Mouse (Mus musculus): ENCODE measurements around the gene B4galt5.

B4galt5 gene

DNA sequence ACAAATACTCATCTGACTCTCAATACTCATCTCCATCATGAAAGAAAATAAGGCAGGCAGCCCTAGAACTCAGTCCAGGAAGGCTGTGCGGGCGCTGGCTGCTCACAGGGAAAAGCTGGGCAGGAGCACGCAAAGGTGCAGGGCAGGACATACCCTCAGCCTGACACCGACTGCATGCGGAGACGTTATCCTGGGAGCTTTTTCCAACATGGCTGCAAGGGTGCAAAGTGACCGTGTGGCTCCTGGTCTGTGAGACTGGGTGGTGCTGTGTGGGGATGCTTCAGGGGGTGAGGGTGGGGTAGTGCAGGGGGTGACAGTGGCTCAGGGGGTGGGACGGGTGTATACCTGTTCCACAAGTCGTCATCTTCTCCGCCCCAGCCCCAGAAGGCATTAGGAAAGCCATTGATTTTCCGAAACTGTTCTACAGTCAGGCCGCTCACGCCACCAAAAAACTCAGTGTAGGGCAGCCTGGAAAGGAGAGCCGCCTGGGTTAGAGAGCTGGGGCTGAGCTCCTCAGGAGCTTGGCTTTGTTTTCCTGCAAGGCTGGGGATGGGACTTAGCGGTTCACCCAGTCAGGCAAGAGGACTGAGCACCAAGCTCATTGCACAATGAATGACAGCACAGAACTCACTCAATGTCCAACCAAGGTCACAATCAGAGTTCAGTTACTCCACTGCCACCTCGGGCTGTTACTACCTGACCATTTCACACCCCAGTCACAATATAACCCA, 44.2 kb downstream of the B4galt5 start:
- in situ Hi-C loops (cut with MboI, MseI), result no loop called here

DNA sequence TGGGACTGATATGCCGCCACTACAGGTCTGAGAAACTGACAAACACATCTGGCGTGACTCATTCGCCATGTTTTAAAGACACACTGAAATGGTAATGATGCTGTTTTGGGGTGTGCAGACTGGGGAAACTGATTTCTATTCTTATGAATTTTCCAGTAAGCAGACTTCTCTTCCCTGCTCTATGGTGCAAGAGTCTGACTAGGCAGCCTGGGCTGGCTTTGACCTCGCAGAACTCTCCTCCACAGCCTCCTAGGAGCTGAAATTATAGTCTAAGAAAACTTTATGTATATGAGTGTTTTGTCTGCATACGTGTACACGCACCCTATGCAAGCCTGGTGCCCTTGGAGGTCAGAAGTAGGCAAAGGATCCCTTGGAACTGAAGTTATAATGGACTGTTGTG, 45.2 kb downstream of the B4galt5 start:
- in situ Hi-C loops (cut with MboI, MseI), result no loop called here

DNA sequence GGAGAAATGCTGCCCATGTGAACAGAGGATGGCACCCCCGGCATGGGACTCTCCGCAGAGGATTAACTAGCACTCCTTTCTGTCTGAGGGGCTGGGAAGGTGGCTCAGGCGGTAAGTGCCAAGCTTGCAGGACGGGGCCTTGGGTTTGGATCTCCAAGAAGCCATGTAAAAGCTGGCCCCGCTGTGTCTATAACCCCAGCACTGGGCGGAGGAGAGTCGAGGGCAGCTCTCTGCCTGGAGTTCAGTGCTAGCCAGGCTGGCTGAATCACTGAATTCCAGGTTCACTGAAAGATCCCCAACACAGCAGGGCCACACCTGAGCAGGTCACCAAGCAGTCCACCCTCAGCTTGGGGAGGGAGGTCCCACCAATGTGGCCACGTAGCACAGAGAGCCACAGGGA, 45.8 kb downstream of the B4galt5 start:
- in situ Hi-C loops (cut with MboI, MseI), result no loop called here

DNA sequence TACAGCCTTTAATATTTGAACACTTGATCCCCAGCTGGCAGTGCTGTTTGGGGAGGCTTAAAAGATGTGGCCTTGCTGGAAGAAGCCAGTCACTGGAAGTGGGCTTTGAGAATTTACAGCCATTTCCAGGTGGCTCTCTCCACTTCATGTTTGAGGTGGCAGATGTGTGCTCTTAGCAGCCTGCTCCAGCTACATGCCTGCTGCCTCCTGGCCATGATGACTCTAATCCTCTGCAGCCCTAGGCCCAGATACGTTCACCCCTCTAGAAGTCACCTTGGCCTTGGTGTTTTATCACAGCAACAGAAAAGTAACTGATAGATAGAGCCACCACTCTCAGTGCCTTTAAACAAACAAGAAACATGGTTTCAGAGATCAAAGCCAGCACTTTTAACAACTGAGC, 46.3 kb downstream of the B4galt5 start:
- in situ Hi-C loops (cut with MboI, MseI), result no loop called here

DNA sequence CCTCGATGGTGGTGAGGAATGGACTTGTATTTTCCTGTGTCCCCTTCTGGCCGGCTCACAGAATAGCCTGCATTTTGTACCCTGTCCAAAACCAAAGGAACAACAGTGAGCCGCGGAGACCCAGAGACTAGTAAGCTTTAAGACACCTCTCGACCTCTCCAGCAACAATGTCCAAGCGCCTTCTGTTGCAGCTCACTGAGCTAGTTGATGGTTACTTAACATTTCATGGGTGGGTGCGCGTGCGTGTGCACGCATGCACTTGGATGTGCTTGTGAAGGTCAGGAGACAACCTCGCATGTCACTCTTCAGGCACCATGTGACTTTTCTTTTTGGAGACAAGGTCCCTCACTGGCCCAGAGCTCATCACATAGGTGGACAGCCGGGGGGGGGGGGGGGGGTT, 47.0 kb downstream of the B4galt5 start:
- in situ Hi-C loops (cut with MboI, MseI), result no loop called here

DNA sequence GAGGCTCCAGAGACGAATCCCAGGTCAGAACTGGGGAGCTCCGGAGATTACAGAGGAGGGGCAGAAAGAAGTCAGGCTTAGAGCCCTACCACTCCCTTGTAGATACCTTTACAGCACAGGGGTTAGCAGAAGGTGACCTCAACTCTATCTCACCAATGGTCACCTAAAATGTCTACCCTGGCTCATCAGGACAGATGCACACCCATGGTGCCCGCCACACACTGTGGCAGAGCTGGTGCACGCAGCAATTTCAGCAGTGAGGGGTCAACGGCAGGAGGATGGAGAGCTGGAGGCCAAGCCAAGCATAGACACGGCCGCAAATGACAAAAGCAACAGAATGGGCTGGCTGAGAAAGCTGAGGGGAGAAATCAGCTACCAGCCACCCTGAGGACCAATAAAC, 47.4 kb downstream of the B4galt5 start:
- in situ Hi-C loops (cut with MboI, MseI), result no loop called here

DNA sequence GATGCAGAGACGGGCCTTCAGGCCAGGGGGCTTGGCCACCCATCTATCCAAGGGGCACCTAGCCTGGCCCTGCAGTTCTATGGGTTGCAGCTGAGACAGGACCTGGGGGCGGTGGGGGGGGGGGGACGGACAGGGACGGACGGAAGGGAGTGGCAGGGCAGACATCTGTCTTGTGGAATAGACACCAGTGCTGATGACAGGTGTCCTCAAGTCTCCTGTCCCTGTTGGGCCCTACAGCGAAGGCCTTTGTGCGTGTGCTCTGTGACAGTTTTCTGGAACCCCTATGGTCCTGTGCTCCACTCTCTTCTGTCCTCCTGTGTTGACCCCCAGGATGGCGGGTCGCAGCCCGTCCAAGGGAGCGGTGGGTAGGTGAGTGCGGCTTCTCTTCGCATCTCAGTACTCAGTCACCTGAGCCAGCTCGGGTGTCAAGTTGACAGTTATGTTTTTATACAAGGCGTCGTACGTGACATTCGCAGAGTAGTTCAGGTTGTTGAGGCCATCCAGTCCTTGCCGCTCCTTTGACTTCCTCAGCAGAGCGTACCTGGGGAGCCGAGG, 48.0 kb downstream of the B4galt5 start:
- in situ Hi-C loops (cut with MboI, MseI), result no loop called here

DNA sequence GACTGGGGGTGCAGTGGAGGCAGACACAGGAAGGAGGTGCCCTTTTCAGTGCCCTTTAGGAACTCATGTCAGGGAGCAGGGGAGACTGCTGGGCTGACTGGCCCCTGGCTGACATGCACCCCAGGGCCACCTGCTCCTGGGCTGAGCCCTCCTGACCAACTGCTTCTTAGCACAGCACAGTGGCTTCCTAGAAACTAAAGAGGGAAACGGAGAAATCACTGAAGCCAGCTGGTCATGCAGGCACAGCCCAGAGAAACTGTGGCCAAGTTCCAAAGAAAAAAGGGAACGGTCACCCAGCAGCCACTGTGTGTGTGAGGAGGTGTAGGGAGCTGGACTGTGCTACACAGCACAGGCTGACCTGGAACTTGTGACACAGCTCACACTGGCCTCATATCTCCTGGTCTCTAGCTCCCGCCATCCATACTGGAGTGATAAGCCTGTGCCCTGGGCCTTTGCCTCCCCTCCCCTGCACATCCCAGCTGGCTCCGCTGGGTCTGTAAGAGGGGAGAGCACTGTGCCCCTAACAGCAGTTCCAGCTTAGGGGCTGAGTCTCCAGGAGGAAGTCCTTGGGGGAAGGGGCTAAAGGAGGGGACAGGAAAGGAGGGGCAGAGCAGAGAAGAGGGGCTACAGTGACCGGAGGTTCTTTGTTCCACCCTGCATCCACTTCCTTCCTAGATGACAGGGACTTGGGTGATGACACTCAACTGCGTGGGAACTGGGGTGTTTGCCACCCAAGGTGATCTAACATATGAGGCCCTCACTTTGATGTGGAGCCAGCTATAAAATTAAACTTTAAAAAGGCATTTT, 48.9 kb downstream of the B4galt5 start:
- in situ Hi-C loops (cut with MboI, MseI), result no loop called here

DNA sequence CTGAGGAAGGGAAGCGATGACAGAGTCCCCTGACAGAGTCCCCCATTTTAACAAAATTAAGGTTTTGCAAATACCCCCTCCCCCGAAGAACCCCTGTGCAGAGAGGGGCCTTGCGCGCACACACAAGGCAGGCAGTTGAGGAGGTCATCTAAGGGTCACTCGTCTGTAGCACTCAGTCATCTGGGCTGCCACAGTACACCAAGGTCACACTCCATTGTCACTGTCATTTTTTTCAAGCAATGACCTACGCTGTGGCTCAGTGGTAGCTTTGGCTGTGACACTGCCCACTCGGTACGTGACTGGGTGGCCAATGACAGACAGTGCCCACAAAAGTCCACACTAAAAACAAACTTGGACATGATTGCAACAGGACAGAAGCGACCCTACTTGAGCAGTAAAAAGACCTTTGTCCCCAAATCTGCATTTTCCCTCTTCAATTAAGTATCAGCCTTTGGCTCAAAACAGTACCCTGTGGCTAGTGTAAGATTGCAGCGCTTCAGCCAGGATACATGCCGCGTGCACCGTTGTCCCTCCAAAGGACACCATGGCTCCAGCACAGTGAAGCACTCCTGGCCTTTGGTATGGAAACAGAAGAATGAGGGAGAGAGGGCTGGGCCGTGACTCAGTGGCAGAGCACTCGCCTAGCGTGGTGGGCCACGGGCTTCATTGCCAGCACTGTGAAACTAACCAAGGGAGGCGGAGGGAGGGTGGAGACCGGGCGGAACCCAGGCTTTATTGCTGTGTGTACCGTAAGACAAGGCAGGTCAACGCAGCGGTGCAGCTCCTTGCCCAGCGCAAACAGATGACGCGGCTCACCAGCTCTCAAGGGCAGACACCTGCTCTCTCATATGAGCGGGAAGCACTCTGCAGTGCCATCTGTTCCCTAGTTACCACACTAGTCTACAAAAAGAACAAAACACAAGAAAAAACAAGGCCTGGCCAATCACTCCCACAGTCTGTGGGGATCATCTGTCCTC, 50.0 kb downstream of the B4galt5 start:
- in situ Hi-C loops (cut with MboI, MseI), result no loop called here

DNA sequence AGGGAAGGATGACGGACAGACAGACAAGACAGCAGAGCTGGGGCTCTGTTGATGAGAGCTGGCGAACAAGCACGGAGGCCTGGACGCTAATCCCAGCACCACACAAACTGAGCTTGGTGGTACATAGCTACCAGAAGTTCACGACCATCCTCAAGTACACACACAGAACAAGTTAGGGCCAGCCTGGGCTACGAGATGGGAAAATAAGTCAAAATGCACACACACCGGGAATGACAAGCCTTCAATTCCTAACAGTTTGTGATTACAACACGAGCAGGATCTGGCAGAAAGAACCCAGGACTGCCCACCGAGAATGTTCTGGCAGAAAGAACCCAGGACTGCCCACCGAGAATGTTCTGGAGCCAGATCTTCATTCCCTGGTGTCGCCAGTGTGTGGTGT, 51.0 kb downstream of the B4galt5 start:
- in situ Hi-C loops (cut with MboI, MseI), result no loop called here

DNA sequence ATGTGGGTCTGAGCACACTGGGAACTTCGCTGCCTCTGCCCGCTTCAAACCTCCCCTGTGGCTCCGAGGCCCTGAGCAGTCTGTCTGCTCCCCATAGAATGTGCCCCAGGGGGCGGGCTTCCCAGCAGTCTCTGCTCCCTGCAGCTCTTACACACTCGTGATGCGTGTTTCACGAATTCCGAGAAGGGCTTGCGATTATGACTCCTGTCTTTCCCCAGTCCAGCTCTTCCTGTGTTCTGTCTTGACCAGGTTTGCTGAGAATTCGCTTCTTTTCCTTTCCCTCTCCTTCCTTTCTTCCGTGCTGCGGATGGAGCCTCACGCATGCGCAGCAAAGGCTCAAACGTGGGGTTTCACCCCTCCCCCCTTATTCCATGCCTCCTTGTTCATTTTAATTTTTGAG, 54.1 kb downstream of the B4galt5 start:
- in situ Hi-C loops (cut with MboI, MseI), result no loop called here

DNA sequence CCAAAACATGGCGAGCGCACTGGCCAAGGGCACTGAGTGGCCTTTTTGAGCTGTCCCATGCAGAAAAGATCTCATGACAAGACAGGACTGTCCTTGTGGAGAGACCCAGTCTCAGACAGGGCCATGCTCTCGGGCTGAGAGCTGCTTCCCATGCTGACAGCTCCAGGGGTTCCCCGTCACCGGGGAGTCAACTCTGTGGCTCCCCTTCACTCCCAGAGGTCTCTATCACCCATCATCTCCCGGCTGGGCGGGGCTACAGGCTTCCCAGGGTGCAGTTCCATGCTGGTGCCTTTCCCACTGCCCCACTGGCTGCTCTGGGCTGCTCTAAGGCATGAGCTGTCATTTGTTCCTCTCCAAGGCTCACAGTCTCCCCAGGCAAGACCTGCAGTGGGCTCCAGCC, 54.8 kb downstream of the B4galt5 start:
- in situ Hi-C loops (cut with MboI, MseI), result no loop called here

DNA sequence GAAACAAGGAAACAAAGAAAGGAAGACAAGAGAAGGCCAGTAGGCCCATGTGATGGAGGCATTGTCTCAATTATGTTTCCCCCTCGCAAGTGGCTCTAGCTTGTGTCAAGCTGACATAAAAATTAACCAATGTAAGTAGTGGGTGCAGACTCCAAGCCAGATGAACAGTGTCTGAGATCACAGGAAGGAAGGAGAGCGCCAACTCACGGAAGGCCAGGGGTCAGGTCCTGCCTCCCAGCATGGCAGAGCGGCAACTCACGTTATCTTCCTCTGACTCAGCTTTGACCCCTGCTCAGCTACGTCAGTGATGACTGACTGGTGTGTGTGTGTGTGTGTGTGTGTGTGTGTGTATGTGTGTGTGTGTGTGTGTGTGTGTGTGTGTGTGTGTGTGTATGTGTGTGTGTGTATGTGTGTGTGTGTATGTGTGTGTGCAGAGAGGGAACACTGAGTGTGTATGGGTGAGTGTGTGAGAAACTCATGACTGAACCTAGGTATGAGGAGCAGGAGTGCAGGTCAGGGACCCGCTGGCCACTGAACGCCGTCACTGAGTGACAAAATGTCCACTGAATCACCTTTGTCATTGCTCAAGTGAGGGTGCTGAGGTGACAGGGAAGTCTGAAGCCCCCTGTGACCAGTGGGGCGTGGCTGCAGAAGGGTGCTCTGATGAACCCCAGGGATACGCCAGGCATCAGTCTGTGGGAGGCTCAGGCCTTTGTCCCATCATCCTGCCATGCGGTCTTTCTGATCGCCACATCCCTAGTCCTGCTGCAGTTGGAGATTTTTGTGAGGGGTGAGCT, 55.5 kb downstream of the B4galt5 start:
- in situ Hi-C loops (cut with MboI, MseI), result no loop called here

DNA sequence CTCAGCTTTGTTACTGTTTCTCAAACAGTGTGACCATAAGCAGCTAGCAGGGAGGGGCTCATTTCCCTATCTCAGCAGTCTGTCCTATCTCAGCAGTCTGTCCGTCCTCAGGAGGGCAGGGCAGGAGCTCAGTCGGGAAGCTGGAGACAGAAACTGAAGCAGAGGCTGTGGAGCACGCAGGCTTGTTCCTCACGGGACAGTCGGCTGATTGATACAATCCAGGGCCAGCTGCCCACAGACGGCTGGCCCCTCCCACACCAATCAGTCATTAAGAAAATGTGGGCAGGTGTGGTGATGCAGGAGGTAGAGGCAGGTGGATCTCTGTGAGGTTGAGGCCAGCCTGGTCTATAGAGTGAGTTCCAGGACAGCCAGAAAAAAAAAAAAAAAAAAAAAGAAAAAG, 56.1 kb downstream of the B4galt5 start:
- in situ Hi-C loops (cut with MboI, MseI), result no loop called here

DNA sequence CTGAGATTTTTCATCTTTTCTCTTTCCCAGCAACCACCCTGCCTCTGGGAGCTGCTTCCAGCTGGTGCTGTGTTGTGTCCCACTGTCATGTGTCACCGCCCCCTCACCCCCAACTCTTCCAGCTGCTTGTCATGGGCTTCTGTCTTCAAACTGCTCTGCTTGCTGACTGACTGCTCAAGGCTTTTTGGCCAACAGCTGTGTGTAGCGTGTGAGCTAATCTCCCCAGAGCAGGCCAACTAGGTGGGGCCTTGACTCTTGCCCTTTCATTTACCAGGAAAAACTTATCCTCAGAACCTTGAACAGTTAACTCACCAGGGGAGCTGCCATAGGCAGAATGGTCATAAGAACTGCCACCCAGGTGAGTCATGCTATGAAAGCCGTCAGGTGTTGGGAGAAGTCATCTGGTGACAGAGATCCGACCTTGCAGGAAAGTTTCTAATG, 56.8 kb downstream of the B4galt5 start:
- in situ Hi-C loops (cut with MboI, MseI), result no loop called here

DNA sequence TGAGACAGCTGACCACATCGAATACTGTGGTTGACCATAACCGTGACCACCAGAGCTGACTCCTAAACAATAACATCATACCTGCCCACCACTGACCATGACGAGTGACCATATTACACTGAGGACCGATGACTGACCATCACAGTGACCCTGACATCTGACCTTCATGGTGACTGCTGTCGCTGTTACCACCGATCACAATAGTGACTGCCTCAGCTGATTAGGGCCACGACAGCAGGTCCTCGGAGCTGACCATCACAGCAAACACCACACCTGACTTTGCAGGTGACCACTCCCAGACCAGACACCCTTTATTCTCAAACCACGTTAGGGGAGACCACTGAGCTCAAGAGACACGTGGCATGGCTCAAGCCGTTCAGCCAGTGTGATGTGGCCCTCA, 57.3 kb downstream of the B4galt5 start:
- in situ Hi-C loops (cut with MboI, MseI), result no loop called here

DNA sequence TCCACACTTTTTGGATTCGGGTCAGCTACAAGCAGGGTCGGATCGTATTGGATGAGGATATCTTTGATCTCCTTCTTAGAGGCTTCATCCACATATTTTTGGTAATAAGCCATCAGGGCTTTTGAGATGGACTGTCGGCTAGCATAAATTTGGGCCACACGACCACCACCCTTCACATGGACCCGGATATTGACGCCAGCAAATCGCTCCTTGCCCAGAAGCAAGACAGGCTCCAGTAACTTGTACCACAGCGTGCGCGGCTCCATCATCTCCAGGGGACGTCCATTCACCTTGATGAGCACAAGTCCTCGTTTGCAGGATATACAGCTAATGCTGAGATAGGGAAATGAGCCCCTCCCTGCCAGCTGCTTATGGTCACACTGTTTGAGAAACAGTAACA, 67.5 kb downstream of the B4galt5 start:
- in situ Hi-C loops (cut with MboI, MseI), result loop anchor here (10.0 kb wide), 1 partner anchor 133 kb away; no protein-coding TSS in a partner anchor

DNA sequence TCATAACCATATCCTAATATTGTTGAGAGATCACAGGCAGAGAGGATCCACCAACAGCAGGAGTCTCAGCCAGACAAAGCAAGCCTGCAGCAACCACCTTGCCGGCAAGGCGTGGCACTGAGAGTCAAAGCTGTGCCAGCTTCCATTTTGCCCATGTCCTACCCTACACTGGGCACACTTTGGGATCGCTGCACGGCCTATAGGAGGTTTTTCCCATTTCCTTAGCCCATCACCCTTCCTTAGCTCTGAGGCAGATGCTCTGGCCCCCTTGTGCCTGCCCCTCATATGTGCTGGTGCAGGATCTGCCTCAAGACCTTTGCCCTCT, 68.0 kb downstream of the B4galt5 start:
- in situ Hi-C loops (cut with MboI, MseI), result loop anchor here (10.0 kb wide), 1 partner anchor 134 kb away; no protein-coding TSS in a partner anchor

DNA sequence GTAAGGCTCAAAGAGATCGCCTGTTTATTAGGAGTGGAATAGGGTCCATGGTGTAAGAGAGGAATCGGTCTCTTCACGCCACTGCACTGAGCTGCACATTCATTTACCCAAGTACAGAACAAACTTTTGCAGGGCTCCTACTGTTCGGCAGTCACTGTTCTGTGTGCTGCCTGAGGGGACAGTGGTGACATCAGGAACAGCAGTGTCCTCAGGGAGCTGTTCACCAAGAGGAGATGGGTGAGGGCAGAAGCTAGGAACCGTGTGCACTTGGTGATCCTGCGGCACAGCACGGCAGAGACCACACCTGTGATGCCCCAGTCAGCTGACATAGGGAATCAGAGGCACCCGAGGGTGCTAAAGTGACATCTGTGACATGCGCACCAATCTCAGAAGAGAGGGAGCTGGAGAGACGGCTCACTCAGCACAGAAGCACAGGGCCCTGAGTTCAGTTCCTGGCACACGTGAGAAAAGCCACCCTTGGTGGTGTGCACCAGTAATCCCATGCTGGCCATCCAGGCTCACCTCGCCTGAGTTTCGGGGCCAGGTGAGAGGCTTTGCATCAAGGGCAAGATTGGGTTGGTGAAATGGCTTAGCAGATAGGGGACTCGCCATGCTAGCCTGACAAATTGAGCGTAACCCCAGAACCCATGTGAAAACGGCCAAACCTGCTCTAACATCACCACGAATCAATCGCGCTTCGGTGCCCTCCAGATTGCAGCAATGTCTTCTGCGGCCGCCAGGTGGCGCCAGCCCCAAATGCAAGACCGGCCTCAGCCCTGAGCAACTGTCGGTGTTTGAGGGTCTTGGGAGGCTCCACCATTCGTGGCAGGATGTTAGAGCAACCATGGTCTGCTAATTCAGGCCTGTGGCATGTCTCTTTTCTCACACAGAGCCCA, 68.6 kb downstream of the B4galt5 start:
- in situ Hi-C loops (cut with MboI, MseI), result loop anchor here (10.0 kb wide), 1 partner anchor 134 kb away; no protein-coding TSS in a partner anchor
